Mouse (Mus musculus) cortical plate, adult 2 months (tissue): ENCODE data around the gene Ofcc1.

Experiments
- CTCF ChIP-seq: fragments of 200-500 bp; IDR thresholded peaks from 2 replicates; pipeline ENCODE4 v1.5.1; 2011; ENCODE audit warnings: mild to moderate bottlenecking, control low read depth, low read length; ENCODE audit not compliant: insufficient read depth; ENCODE audit errors: extremely low read depth
- POLR2A ChIP-seq: fragments of 200-500 bp; IDR thresholded peaks from 2 replicates; pipeline ENCODE4 v1.6.1; 2011; ENCODE audit warnings: mild to moderate bottlenecking, low read length, control low read depth; ENCODE audit not compliant: insufficient read depth; ENCODE audit errors: extremely low read depth

DNA sequence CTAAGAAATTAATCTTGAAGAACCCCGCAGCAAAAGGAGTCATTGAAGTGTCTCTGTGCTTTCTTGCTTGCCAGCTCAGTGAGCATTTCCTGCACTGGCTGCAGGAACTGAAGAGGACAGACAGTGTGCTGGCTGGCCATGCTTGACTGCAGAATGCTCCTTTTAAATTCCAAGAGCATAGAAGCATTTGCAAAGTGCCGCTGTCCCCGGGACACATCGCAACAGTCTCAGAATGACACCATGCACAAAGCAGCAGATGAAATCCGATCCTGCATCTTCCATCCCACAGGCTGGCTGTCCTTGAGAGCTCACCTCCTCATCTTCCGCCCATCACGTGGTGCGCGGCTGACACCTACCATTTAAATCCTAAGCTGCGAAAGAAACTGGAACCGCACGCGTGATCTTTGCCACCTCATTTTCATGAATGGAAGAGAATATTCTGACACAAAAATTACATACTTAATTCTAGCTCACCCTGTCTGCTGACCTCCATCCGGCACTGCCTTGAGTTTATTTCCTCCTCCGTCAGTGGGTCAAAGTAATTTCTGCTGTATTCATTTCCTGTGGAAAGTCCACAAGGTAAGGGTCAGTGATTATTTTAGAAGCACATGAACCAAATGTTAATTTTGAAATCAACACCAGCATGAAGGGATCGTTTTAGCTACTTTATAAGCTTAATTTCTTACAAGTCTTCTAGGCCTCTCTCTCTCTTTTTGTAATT, 98.0 kb downstream of the Ofcc1 start:
- TF ChIP-seq CTCF: no peak
- TF ChIP-seq POLR2A: no peak
